Mouse (Mus musculus) midbrain, postnatal 0 days (tissue): ENCODE measurements at regions not wholly inside any gene's neighbourhood (a gene's known extent, or its start where the extent isn't known, plus 50 kb on each side); places are given as distances from the start of the nearest gene placed in this dataset.

Source experiments
- ATAC-seq: fragments of 200-750 bp; cut with Nextera tagmentation; 2 replicates; pipeline ENCODE4 v1.8.0; 2017; ENCODE audit warnings: moderate number of reproducible peaks, mild to moderate bottlenecking, moderate TSS enrichment, moderate library complexity; ENCODE audit not compliant: low FRiP score
- DNase-seq: peaks from one replicate; pipeline ENCODE4 v3.0.0-alpha.2; 2015; ENCODE audit warnings: low spot score
- H3K27ac ChIP-seq: fragments of 300-500 bp; sonication (generic); 2 replicates; pipeline ENCODE4 v1.5.1; 2014; ENCODE audit warnings: low read depth, mild to moderate bottlenecking, low read length, mixed read lengths
- H3K27me3 ChIP-seq: fragments of 300-500 bp; sonication (generic); 2 replicates; pipeline ENCODE4 v1.6.1; 2014; ENCODE audit warnings: low read length, control low read depth, mixed read lengths; ENCODE audit not compliant: insufficient read depth
- H3K36me3 ChIP-seq: fragments of 300-500 bp; sonication (generic); 2 replicates; pipeline ENCODE4 v1.6.1; 2014; ENCODE audit warnings: low read length, control low read depth, mixed read lengths; ENCODE audit not compliant: insufficient read depth
- H3K4me1 ChIP-seq: fragments of 300-500 bp; sonication (generic); 2 replicates; pipeline ENCODE4 v1.6.1; 2014; ENCODE audit warnings: mild to moderate bottlenecking, control low read depth, antibody characterized with exemption, low read length, mixed read lengths; ENCODE audit not compliant: insufficient read depth
- H3K4me2 ChIP-seq: fragments of 300-500 bp; sonication (generic); 2 replicates; pipeline ENCODE4 v1.6.1; 2014; ENCODE audit warnings: low read depth, mild to moderate bottlenecking, low read length, mixed read lengths; ENCODE audit not compliant: poor library complexity, severe bottlenecking
- H3K4me3 ChIP-seq: fragments of 300-500 bp; sonication (generic); 2 replicates; pipeline ENCODE4 v1.5.1; 2014; ENCODE audit warnings: low read depth, mild to moderate bottlenecking, low read length, moderate library complexity
- H3K9ac ChIP-seq: fragments of 300-500 bp; sonication (generic); replicated peaks from 2 replicates; pipeline ENCODE4 v1.6.1; 2014; ENCODE audit warnings: mild to moderate bottlenecking, low read length, moderate library complexity, mixed read lengths; ENCODE audit not compliant: poor library complexity, severe bottlenecking
- H3K9me3 ChIP-seq: fragments of 300-500 bp; sonication (generic); 2 replicates; pipeline ENCODE4 v1.6.1; 2016; ENCODE audit warnings: low read length, control low read depth
- CTCF ChIP-seq: IDR thresholded peaks from 2 replicates; pipeline ENCODE4 v1.5.1; 2016; ENCODE audit warnings: antibody characterized with exemption, mild to moderate bottlenecking
- WGBS: fragments of 180-500 bp; shearing (Covaris S2); extraction: QIAGEN DNeasy Blood & Tissue Kit; methylation state at CpG from one replicate; pipeline ENCODE4 v1.1.7; 2014; 5-methylcytosine and 5-hydroxymethylcytosine counted together

DNA sequence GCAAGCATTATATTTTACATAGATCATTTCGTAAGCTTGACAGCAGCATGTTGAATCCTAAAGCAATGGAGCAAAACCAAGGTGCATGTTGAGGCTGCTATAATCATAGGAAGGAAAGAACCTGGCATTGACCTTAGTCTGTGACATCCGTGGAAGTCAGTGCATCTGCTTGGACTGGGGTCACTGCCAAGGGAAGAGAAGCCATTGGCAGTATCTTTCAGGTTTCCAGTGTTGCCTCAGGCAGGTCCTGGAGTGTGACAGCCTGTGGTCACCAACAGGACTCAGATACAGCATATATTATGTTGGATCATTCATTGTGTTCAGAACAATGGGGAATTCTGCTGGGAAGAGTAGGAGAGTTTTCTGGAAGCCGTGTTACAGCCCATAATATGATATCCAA lies 535.8 kb upstream of the Auts2 start:
- no peak overlapping the region for H3K9ac ChIP-seq
- 70% methylated on average over 3 of the region's 3 CpGs for WGBS
- H3K4me1 ChIP-seq = no peaks in the 10 kb centered on the region; the same call in 1 of the 2 replicates
- no peaks in the 10 kb centered on the region for H3K27me3 ChIP-seq
- ATAC-seq (no peak), DNase-seq (no peak)
- no peaks in the 10 kb centered on the region for H3K9me3 ChIP-seq
- H3K36me3 ChIP-seq = no peaks in the 10 kb centered on the region
- no peak overlapping the region for H3K27ac ChIP-seq
- no peak overlapping the region for H3K4me3 ChIP-seq
- no peak for TF ChIP-seq CTCF
- no peak overlapping the region for H3K4me2 ChIP-seq

DNA sequence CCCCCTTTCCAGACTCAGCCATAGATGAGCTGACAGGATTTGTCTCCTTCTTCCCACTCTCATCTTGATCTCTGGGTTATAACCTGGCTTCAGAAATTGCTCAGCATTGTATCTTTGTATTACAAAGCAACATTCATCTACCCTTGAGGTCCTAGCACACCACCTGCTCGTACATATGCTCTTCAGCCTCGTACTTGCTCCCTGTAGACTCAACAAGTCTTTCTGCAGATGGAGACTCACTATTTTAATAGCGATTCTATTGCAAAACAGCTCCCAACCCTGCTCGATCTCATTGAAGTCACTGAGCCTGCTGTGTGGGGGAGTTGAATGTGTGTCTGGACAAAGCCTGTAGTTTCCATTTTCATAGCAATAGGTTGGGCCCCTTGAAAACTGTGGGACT lies 535.2 kb upstream of the Auts2 start:
- H3K9ac ChIP-seq = no peak overlapping the region
- DNase-seq = peak; percentile 9
- H3K4me2 ChIP-seq = no peak overlapping the region
- no peaks in the 10 kb centered on the region for H3K27me3 ChIP-seq
- no peak for ATAC-seq
- no peak overlapping the region for H3K27ac ChIP-seq
- no peaks in the 10 kb centered on the region for H3K9me3 ChIP-seq
- no peaks in the 10 kb centered on the region for H3K36me3 ChIP-seq
- no peaks in the 10 kb centered on the region; the same call in 1 of the 2 replicates for H3K4me1 ChIP-seq
- no peak overlapping the region for H3K4me3 ChIP-seq
- WGBS = 75% methylated on average over 4 of the region's 4 CpGs
- TF ChIP-seq CTCF = no peak

DNA sequence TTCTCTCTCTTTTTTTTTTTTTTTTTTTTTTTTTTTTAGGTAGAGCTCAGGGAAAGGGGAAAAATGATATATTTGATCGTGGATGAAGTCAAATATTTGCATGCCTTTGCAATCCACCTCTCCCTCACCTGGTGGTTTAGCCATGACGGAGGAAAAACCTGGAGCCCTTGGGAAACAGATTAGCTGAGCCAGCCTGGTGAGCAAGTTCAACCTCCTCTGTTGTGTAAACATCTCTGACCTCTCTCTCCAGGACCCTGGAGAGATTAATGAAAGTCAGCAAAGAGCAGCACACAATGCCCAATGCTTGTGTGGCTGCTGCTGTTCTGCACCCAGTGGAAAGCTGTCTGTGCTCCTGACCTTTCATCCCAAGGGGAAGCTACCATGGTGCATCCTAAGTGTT lies 530.2 kb upstream of the Auts2 start:
- Histone ChIP-seq H3K4me2 (no peak overlapping the region), H3K9me3 (no peaks in the 10 kb centered on the region), H3K9ac (no peak overlapping the region), H3K27me3 (no peaks in the 10 kb centered on the region), H3K36me3 (no peaks in the 10 kb centered on the region), H3K4me3 (no peak overlapping the region), H3K27ac (no peak overlapping the region), H3K4me1 (no peaks in the 10 kb centered on the region; the same call in 1 of the 2 replicates)
- DNase-seq (no peak), ATAC-seq (no peak)
- TF ChIP-seq CTCF = no peak
- 66% methylated on average over 2 of the region's 2 CpGs for whole genome bisulfite sequencing

DNA sequence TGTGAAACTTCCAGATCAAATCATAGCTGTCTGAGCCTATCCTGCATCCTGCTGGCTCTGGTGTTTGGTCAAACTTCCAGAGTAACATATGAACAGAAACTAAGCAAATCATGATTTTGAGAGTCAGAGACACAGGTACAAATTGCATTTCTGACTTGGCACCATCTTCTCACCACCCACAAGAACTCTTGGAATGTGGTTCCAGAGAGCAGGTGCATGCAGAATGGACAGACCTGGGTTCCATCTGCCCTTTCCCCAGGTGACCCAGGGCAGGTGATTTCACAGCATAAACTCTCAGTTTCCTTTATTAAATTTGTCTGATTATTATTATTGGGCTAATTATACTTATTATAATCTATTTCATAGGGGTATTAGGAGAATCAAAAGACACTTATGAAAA lies 527.0 kb upstream of the Auts2 start:
- TF ChIP-seq CTCF = no peak
- ATAC-seq = no peak
- no peak overlapping the region for H3K27ac ChIP-seq

DNA sequence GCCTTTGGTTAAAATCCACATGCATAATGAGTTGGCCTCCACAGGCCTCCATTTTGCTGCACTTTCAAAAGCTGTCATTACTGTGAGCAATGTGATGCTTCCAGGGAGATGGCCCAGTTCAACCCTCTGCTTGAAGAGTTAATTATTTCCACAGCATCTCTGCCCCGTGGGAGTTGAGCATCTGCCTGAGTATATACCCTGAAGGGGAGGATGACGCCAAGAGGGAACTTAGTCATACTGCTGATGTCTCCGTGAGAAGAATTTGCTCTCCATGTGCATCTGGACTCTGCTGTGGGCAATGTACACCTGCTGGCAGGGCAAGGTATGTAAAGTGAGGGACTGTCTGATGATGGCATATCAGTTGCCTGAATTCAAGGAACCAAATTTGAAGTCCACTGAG lies 519.3 kb upstream of the Auts2 start:
- H3K4me3 ChIP-seq = no peak overlapping the region
- WGBS = 66% methylated on average over 3 of the region's 3 CpGs
- no peak overlapping the region for H3K4me2 ChIP-seq
- H3K36me3 ChIP-seq = no peaks in the 10 kb centered on the region
- H3K4me1 ChIP-seq = no peaks in the 10 kb centered on the region
- H3K9ac ChIP-seq = no peak overlapping the region
- no peak for TF ChIP-seq CTCF
- DNase-seq (no peak), ATAC-seq (no peak)
- no peaks in the 10 kb centered on the region for H3K27me3 ChIP-seq
- no peaks in the 10 kb centered on the region for H3K9me3 ChIP-seq
- H3K27ac ChIP-seq = no peak overlapping the region

More for the DNA sequence above, 527.0 kb upstream of the Auts2 start:
- Histone ChIP-seq H3K9ac (no peak overlapping the region), H3K4me1 (no peaks in the 10 kb centered on the region), H3K27me3 (no peaks in the 10 kb centered on the region), H3K4me3 (no peak overlapping the region), H3K4me2 (no peak overlapping the region), H3K36me3 (no peaks in the 10 kb centered on the region), H3K9me3 (no peaks in the 10 kb centered on the region)
- DNase-seq = no peak

DNA sequence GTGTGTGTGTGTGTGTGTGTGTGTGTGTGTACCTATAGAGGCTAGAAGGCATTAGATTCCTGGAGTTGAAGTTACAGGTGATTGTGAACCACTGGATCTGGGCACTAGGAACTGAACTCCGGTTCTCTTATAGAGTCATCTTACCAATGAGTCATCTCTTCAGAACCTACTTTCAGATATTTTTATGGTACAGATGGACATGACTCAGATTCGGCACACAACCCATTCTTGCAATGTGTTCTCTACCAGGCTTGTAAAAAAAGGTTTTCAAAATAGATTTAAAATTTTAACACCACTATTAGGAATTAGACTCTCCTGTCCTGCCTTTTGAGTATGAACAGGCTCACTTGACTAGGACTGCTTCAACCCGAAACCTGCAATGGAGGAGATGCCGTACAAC lies 504.3 kb upstream of the Auts2 start:
- DNase-seq (no peak), ATAC-seq (no peak)
- 93% methylated on average over 4 of the region's 4 CpGs for WGBS
- Histone ChIP-seq H3K9ac (no peak overlapping the region), H3K27me3 (no peaks in the 10 kb centered on the region), H3K4me1 (no peaks in the 10 kb centered on the region), H3K4me3 (no peak overlapping the region), H3K27ac (no peak overlapping the region), H3K4me2 (no peak overlapping the region), H3K9me3 (no peaks in the 10 kb centered on the region), H3K36me3 (no peaks in the 10 kb centered on the region)
- no peak for TF ChIP-seq CTCF
